Mouse (Mus musculus) left cerebral cortex, postnatal 25 days (tissue): ENCODE data around the gene Myo1c. TPM values are rescaled to one million over a fixed set of nuclear protein-coding genes. Genes with fewer than 3 reads are reported as not detected.
A peak's percentile ranks its signal among the peaks of the same experiment; 100 is the strongest.

ENCODE experiments used
- DNase-seq, 2 experiments: peaks; one replicate each; pipeline ENCODE4 v3.0.0; 2022; ENCODE audit warnings: low spot score in 2 of 2, mixed read lengths in 1 of 2
- intact Hi-C: fragments of 180-260 bp; cut with DNase I; formaldehyde crosslinking; loops from one replicate; pipeline ENCODE4 v1.15.1; 2025
- total RNA-seq, 2 experiments: library from RNA; stranded (reverse); gene quantifications; 2 replicates each; pipeline ENCODE4 v1.2.3; 2021

Myo1c gene
- 10 to 100 TPM; 17.4 to 19.0 TPM for total RNA-seq

- intact Hi-C loops = loop anchor here (2.0 kb wide), 1 partner anchor 20 kb away; the partner anchor contains the start of gene Inpp5k
- DNase-seq = no peak
These were observed at the start of gene Myo1c for GRCm38 (mm10) chr11:75650311-75650710. TSS of gene Myo1c (plus strand) at chr11:75650504.

GRCm38 (mm10) chr11:75604826-75605225, 45.5 kb upstream of the Myo1c start:
- DNase-seq = no peak
- intact Hi-C loops = no loop called here

GRCm38 (mm10) chr11:75605318-75605717, 45.0 kb upstream of the Myo1c start:
- intact Hi-C loops = no loop called here
- no peak for DNase-seq

GRCm38 (mm10) chr11:75608776-75609175, 41.5 kb upstream of the Myo1c start:
- no peak for DNase-seq
- intact Hi-C loops = no loop called here

GRCm38 (mm10) chr11:75610021-75610420, 40.3 kb upstream of the Myo1c start:
- DNase-seq = no peak
- intact Hi-C loops = no loop called here

GRCm38 (mm10) chr11:75614769-75615168, 35.5 kb upstream of the Myo1c start:
- intact Hi-C loops = no loop called here
- DNase-seq = no peak

- DNase-seq = no peak
- intact Hi-C loops = no loop called here
These were observed 34.7 kb upstream of the Myo1c start for GRCm38 (mm10) chr11:75615556-75615955.

GRCm38 (mm10) chr11:75619133-75619532, 31.2 kb upstream of the Myo1c start:
- intact Hi-C loops = no loop called here
- no peak for DNase-seq

- intact Hi-C loops = no loop called here
- DNase-seq = peak; percentile 45 to 77
These were observed 30.0 kb upstream of the Myo1c start for GRCm38 (mm10) chr11:75620136-75620780.

GRCm38 (mm10) chr11:75621426-75621825, 28.9 kb upstream of the Myo1c start:
- no peak for DNase-seq
- intact Hi-C loops = no loop called here

- DNase-seq = no peak
- intact Hi-C loops = no loop called here
These were observed 27.5 kb upstream of the Myo1c start for GRCm38 (mm10) chr11:75622588-75623329.

GRCm38 (mm10) chr11:75624102-75624554, 26.2 kb upstream of the Myo1c start:
- DNase-seq = no peak
- intact Hi-C loops = no loop called here

- intact Hi-C loops = no loop called here
- peak in 1 of 2 experiments; percentile 73 for DNase-seq
These were observed 24.5 kb upstream of the Myo1c start for GRCm38 (mm10) chr11:75625820-75626219.

GRCm38 (mm10) chr11:75630098-75630497, 20.2 kb upstream of the Myo1c start:
- no peak for DNase-seq
- intact Hi-C loops = loop anchor here (2.0 kb wide), 1 partner anchor 21 kb away; the partner anchor contains the start of gene Myo1c

GRCm38 (mm10) chr11:75630645-75631229, 19.6 kb upstream of the Myo1c start, which contains the start of gene Inpp5k:
TSS of gene Inpp5k (plus strand) at chr11:75630988.
- intact Hi-C loops = loop anchor here (1.0 to 2.0 kb wide), 2 partner anchors 20 to 49 kb away; partner anchors contain the start of genes Crk and Myo1c
- DNase-seq = peak; percentile 96 to 99

GRCm38 (mm10) chr11:75631561-75632225, 18.6 kb upstream of the Myo1c start:
- intact Hi-C loops = loop anchor here (1.0 to 2.0 kb wide), 2 partner anchors 19 to 48 kb away; partner anchors contain the start of genes Crk and Myo1c
- no peak for DNase-seq

- intact Hi-C loops = no loop called here
- DNase-seq = no peak
These were observed 17.4 kb upstream of the Myo1c start for GRCm38 (mm10) chr11:75632921-75633320.

GRCm38 (mm10) chr11:75634801-75635200, 15.5 kb upstream of the Myo1c start:
- no peak for DNase-seq
- intact Hi-C loops = no loop called here

- intact Hi-C loops = no loop called here
- DNase-seq = no peak
These were observed 15.0 kb upstream of the Myo1c start for GRCm38 (mm10) chr11:75635315-75635714.

- DNase-seq = no peak
- intact Hi-C loops = no loop called here
These were observed 7.0 kb upstream of the Myo1c start for GRCm38 (mm10) chr11:75643323-75643722.
